Mouse (Mus musculus) telencephalon, adult 2 months (tissue): ENCODE measurements around the gene Serf2.
"Not testable (repeated sequence)": the region's sequence is repeated elsewhere in the genome, so short reads cannot be mapped to it uniquely, and the experiment has no call there.

Source experiments
- DNase-seq: peaks from one replicate; pipeline ENCODE4 v3.0.0-alpha.2; 2011; ENCODE audit warnings: low read depth, low spot score

Gene Serf2

GRCm38 (mm10) chr2:121447006-121447405 lies 2.0 kb upstream of the Serf2 start:
- DNase-seq = no peak

GRCm38 (mm10) chr2:121448136-121448535 lies 859 bp upstream of the Serf2 start:
- DNase-seq = no peak

GRCm38 (mm10) chr2:121449545-121450011 lies 583 bp downstream of the Serf2 start:
- DNase-seq = no peak

- DNase-seq = no peak
These were observed 1.1 kb downstream of the Serf2 start for GRCm38 (mm10) chr2:121450093-121450492.

GRCm38 (mm10) chr2:121452361-121452760 lies 3.4 kb downstream of the Serf2 start:
- DNase-seq = no peak

- no peak for DNase-seq
These were observed 4.0 kb downstream of the Serf2 start, which contains the start of gene Hypk for GRCm38 (mm10) chr2:121452990-121453389. Hypk (plus strand) TSS chr2:121453290.

- DNase-seq = no peak
These were observed 4.9 kb downstream of the Serf2 start for GRCm38 (mm10) chr2:121453917-121454316.

GRCm38 (mm10) chr2:121455534-121455933 lies 6.5 kb downstream of the Serf2 start:
- DNase-seq = no peak

- peak; percentile 81 for DNase-seq
These were observed 8.0 kb downstream of the Serf2 start, which contains the start of gene Serinc4 for GRCm38 (mm10) chr2:121456692-121457642. Serinc4 (minus strand) TSS chr2:121456781.

- no peak for DNase-seq
These were observed 11.1 kb downstream of the Serf2 start for GRCm38 (mm10) chr2:121460071-121460470.

- DNase-seq = not testable (repeated sequence)
These were observed 20.0 kb downstream of the Serf2 start for GRCm38 (mm10) chr2:121468982-121469381.

GRCm38 (mm10) chr2:121472783-121473182 lies 23.8 kb downstream of the Serf2 start:
- not testable (repeated sequence) for DNase-seq

- DNase-seq = peak; percentile 94
These were observed 24.5 kb downstream of the Serf2 start, which contains the start of gene Mfap1b for GRCm38 (mm10) chr2:121473301-121474179. Mfap1b (minus strand) TSS chr2:121474067.

- DNase-seq = no peak
These were observed 25.2 kb downstream of the Serf2 start for GRCm38 (mm10) chr2:121474180-121474535.

- not testable (repeated sequence) for DNase-seq
These were observed 26.3 kb downstream of the Serf2 start for GRCm38 (mm10) chr2:121475306-121475705.

GRCm38 (mm10) chr2:121477491-121478266 lies 28.7 kb downstream of the Serf2 start:
- DNase-seq = no peak

- no peak for DNase-seq
These were observed 31.5 kb downstream of the Serf2 start for GRCm38 (mm10) chr2:121480498-121480897.

- DNase-seq = not testable (repeated sequence)
These were observed 31.9 kb downstream of the Serf2 start for GRCm38 (mm10) chr2:121480916-121481315.

GRCm38 (mm10) chr2:121483576-121483975 lies 34.6 kb downstream of the Serf2 start:
- no peak for DNase-seq

- not testable (repeated sequence) for DNase-seq
These were observed 35.4 kb downstream of the Serf2 start for GRCm38 (mm10) chr2:121484403-121484802.

GRCm38 (mm10) chr2:121501550-121501949 lies 52.6 kb downstream of the Serf2 start:
- DNase-seq = not testable (repeated sequence)
